Mouse (Mus musculus): ENCODE measurements around the gene Sez6l.

Sez6l gene

GRCm38 (mm10) chr5:112584155-112584769 lies 7.3 kb upstream of the Sez6l start:
- no peak for DNase-seq

- no peak for DNase-seq
Observed at GRCm38 (mm10) chr5:112583304-112583703, 6.3 kb upstream of the Sez6l start.

- DNase-seq = peak; percentile 58
Observed at GRCm38 (mm10) chr5:112577750-112578149, 765 bp upstream of the Sez6l start.

GRCm38 (mm10) chr5:112576361-112576992 lies 508 bp downstream of the Sez6l start:
- peak; percentile 70 for DNase-seq

GRCm38 (mm10) chr5:112575151-112575915 lies 1.7 kb downstream of the Sez6l start:
- peak; percentile 37 for DNase-seq

GRCm38 (mm10) chr5:112573916-112574315 lies 3.1 kb downstream of the Sez6l start:
- peak; percentile 86 for DNase-seq

- DNase-seq = no peak
Observed at GRCm38 (mm10) chr5:112572217-112572616, 4.8 kb downstream of the Sez6l start.

GRCm38 (mm10) chr5:112565489-112565888 lies 11.5 kb downstream of the Sez6l start:
- DNase-seq = no peak

- DNase-seq = no peak
Observed at GRCm38 (mm10) chr5:112565083-112565482, 11.9 kb downstream of the Sez6l start.

GRCm38 (mm10) chr5:112560869-112561499 lies 16.0 kb downstream of the Sez6l start:
- DNase-seq = no peak

- DNase-seq = no peak
Observed at GRCm38 (mm10) chr5:112560139-112560538, 16.8 kb downstream of the Sez6l start.

- DNase-seq = no peak
Observed at GRCm38 (mm10) chr5:112557396-112557795, 19.6 kb downstream of the Sez6l start.

- DNase-seq = no peak
Observed at GRCm38 (mm10) chr5:112556640-112557039, 20.3 kb downstream of the Sez6l start.

- DNase-seq = no peak
Observed at GRCm38 (mm10) chr5:112554508-112554907, 22.5 kb downstream of the Sez6l start.

GRCm38 (mm10) chr5:112552786-112553185 lies 24.2 kb downstream of the Sez6l start:
- DNase-seq = no peak

- peak; percentile 65 for DNase-seq
Observed at GRCm38 (mm10) chr5:112551975-112552728, 24.8 kb downstream of the Sez6l start.

GRCm38 (mm10) chr5:112548846-112549620 lies 28.0 kb downstream of the Sez6l start:
- peak; percentile 68 for DNase-seq

GRCm38 (mm10) chr5:112546771-112547170 lies 30.2 kb downstream of the Sez6l start:
- DNase-seq = peak; percentile 41

- no peak for DNase-seq
Observed at GRCm38 (mm10) chr5:112538295-112538694, 38.7 kb downstream of the Sez6l start.

- DNase-seq = no peak
Observed at GRCm38 (mm10) chr5:112535868-112536267, 41.1 kb downstream of the Sez6l start.

- DNase-seq = no peak
Observed at GRCm38 (mm10) chr5:112534146-112534545, 42.8 kb downstream of the Sez6l start.
